Mouse (Mus musculus): Measurements from ENCODE around the gene Tcf3.

GRCm38 (mm10) chr10:80425041-80425440, 8.4 kb downstream of the Tcf3 start:
- TF ChIP-seq GATA1 (IDR thresholded peaks at IDR 0.05; ENCODE audit: borderline replicate concordance, low read length) (no peak), FLI1 (IDR thresholded peaks at IDR 0.05; ENCODE audit: low read length) (no peak)
